20 mouse cellular contexts compared by ENCODE assay signal in genomic region chr1:105859740-105860139, GRCm38 (mm10).
"Had no signal": no experiment of that assay in that cellular context is flagged by ENCODE, and none has a peak within 500 bp of the region (broad histone marks: within the 10 kb centered on the region; RNA-seq: fewer than 3 reads in every experiment).

No protein-coding gene starts in this region.

- H3K4me2 ChIP-seq: lung, embryonic 15.5 days; midbrain, embryonic 12.5 days; neural tube, embryonic 13.5 days; neural tube, embryonic 15.5 days had no signal

- H3K4me1 ChIP-seq: lung, embryonic 15.5 days; midbrain, embryonic 10.5 days; midbrain, embryonic 12.5 days; neural tube, embryonic 13.5 days; neural tube, embryonic 15.5 days had no signal

- H3K27ac ChIP-seq: lung, embryonic 15.5 days; midbrain, embryonic 10.5 days; midbrain, embryonic 12.5 days; neural tube, embryonic 13.5 days; neural tube, embryonic 15.5 days had no signal

- H3K9ac ChIP-seq: liver, postnatal 0 days; lung, embryonic 15.5 days; midbrain, embryonic 12.5 days; neural tube, embryonic 13.5 days; neural tube, embryonic 15.5 days had no signal

- DNase-seq: liver, postnatal 0 days; lung, adult 2 months; lung, postnatal 4 days; midbrain, embryonic 14.5 days; retina, postnatal 1 day; right cerebral cortex, adult 18-20 months; right cerebral cortex, postnatal 25 days; right cerebral cortex, postnatal 4 days; spleen, adult 18-20 months; thymus, adult 2 months; thymus, postnatal 25 days; thymus, postnatal 4 days had no signal

- ATAC-seq: liver, postnatal 0 days; lung, postnatal 0 days; midbrain, embryonic 16.5 days had no signal

- H3K4me3 ChIP-seq: lung, embryonic 15.5 days; midbrain, embryonic 10.5 days; midbrain, embryonic 12.5 days; myocyte; neural tube, embryonic 13.5 days; neural tube, embryonic 15.5 days had no signal

- H3K27me3 ChIP-seq: lung, embryonic 15.5 days; midbrain, embryonic 12.5 days; neural tube, embryonic 13.5 days; neural tube, embryonic 15.5 days had no signal

- H3K36me3 ChIP-seq: lung, embryonic 15.5 days; midbrain, embryonic 10.5 days; midbrain, embryonic 12.5 days; neural tube, embryonic 13.5 days; neural tube, embryonic 15.5 days had no signal

- H3K9me3 ChIP-seq: lung, embryonic 15.5 days; midbrain, embryonic 10.5 days; midbrain, embryonic 12.5 days; neural tube, embryonic 13.5 days; neural tube, embryonic 15.5 days had no signal
